Mouse (Mus musculus): Measurements from ENCODE around the gene Camk1d.

- TF ChIP-seq POLR2AphosphoS5 (IDR thresholded peaks at IDR 0.05; ENCODE audit: insufficient replicate concordance, low read depth, low read length) (no peak), CTCF (IDR thresholded peaks at IDR 0.05; ENCODE audit: low read depth, low read length) (no peak), GATA1 (IDR thresholded peaks at IDR 0.05; ENCODE audit: borderline replicate concordance, low read length) (no peak), TAL1 (conservative IDR thresholded peaks at IDR 0.05; ENCODE audit: low read depth, low read length) (no peak)
These were observed 35.3 kb downstream of the Camk1d start for GRCm38 (mm10) chr2:5679055-5679454.
